Comparison of ENCODE assay signal across 18 mouse cellular contexts in the genomic region with DNA sequence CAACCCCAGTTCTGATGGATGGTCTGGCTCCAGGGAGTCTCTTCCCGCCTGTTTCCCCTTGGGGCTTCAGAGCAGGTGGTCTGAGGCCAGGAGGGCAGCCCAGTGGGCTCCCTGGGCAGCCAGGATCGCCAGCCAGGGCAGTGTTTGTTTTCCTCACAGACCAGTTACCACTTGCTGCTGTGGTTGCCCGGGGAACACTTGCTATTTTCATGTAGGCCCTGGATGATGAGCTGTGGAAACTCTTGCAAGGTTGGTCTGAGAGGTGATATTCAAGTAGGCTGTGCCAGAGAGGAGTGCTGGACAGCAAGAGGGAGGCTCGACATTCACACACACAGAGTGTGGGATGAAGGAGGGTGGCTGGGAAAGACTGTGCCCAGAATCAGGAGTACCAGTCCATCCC. TPM values are rescaled to one million over a fixed set of nuclear protein-coding genes. Genes with fewer than 3 reads are reported as not detected.
DNase-seq lines count a peak whose midpoint lies in the region; ATAC-seq and TF ChIP-seq lines count a peak whose summit lies in the region.
"Had no signal": no experiment of that assay in that cellular context is flagged by ENCODE, and none has a peak within 500 bp of the region (broad histone marks: within the 10 kb centered on the region; RNA-seq: fewer than 3 reads in every experiment).

No protein-coding gene starts in this region.

- no peak overlapping the region for H3K4me2 ChIP-seq in lung, postnatal 0 days (replicated peaks; ENCODE audit: low read depth, low read length)
- H3K4me2 ChIP-seq in heart, postnatal 0 days (ENCODE audit: low read depth, low read length) = no peak overlapping the region
- H3K4me2 ChIP-seq: embryonic facial prominence, embryonic 12.5 days; forebrain, embryonic 15.5 days; hindbrain, embryonic 14.5 days; intestine, embryonic 15.5 days had no signal

- TF ChIP-seq CTCF in gastrocnemius, adult 2 months (IDR thresholded peaks at IDR 0.05) = no peak
- TF ChIP-seq CTCF in heart, adult 2 months (IDR thresholded peaks at IDR 0.05) = no peak
- no peak for TF ChIP-seq CTCF in lung, postnatal 0 days (IDR thresholded peaks at IDR 0.05)
- TF ChIP-seq CTCF in heart, postnatal 0 days (IDR thresholded peaks at IDR 0.05; ENCODE audit: low read depth) = no peak

- no peaks in the 10 kb centered on the region for H3K27me3 ChIP-seq in heart, adult 2 months (ENCODE audit: control insufficient read depth, insufficient read depth, low read length)
- H3K27me3 ChIP-seq in lung, postnatal 0 days (replicated peaks; ENCODE audit: insufficient read depth, low read length) = no peaks in the 10 kb centered on the region
- no peaks in the 10 kb centered on the region for H3K27me3 ChIP-seq in heart, postnatal 0 days (ENCODE audit: control insufficient read depth, insufficient read depth, low read length)
- H3K27me3 ChIP-seq: embryonic facial prominence, embryonic 12.5 days; forebrain, embryonic 15.5 days; intestine, embryonic 15.5 days had no signal

- TF ChIP-seq EP300 in heart, adult 2 months (IDR thresholded peaks at IDR 0.05; ENCODE audit: insufficient read depth, low read depth, low read length) = no peak
- no peak for TF ChIP-seq EP300 in lung, postnatal 0 days (IDR thresholded peaks at IDR 0.05)
- TF ChIP-seq EP300 in heart, postnatal 0 days (IDR thresholded peaks at IDR 0.05; ENCODE audit: low read depth) = no peak

- H3K4me1 ChIP-seq in heart, adult 2 months (ENCODE audit: control insufficient read depth, insufficient read depth, low read length) = peaks cover 3% of the 10 kb centered on the region
- H3K4me1 ChIP-seq in lung, postnatal 0 days (ENCODE audit: insufficient read depth, low read depth, low read length) = peaks cover 4% of the 10 kb centered on the region; the same call in 1 of the 2 replicates
- H3K4me1 ChIP-seq in heart, postnatal 0 days (ENCODE audit: control insufficient read depth, insufficient read depth) = peaks cover 32% of the 10 kb centered on the region
- H3K4me1 ChIP-seq: embryonic facial prominence, embryonic 12.5 days; forebrain, embryonic 15.5 days; intestine, embryonic 15.5 days had no signal

- intact Hi-C loops in gastrocnemius, adult 2 months (cut with DNase I) = no loop called here
- intact Hi-C loops in gastrocnemius, postnatal 14 days (cut with DNase I; ENCODE audit: low total_unique reads) = no loop called here
- intact Hi-C loops in heart, adult 2 months (cut with DNase I) = no loop called here
- intact Hi-C loops in heart, postnatal 36 days (cut with DNase I) = no loop called here

- H3K9me3 ChIP-seq in lung, postnatal 0 days (ENCODE audit: low read length) = no peaks in the 10 kb centered on the region
- H3K9me3 ChIP-seq in heart, postnatal 0 days (replicated peaks; ENCODE audit: control insufficient read depth, low read length) = no peaks in the 10 kb centered on the region
- H3K9me3 ChIP-seq: embryonic facial prominence, embryonic 12.5 days; forebrain, embryonic 15.5 days; hindbrain, embryonic 10.5 days; intestine, embryonic 15.5 days had no signal

- ATAC-seq in lung, postnatal 0 days = peak; percentile 6; the same call in 1 of the 2 replicates
- no peak for ATAC-seq in heart, postnatal 0 days (ENCODE audit: insufficient read depth, low read depth)
- ATAC-seq: forebrain, embryonic 15.5 days; intestine, embryonic 15.5 days had no signal

- WGBS in heart, adult 2 months = 44% methylated on average over 4 of the region's 4 CpGs
- 25% methylated on average over 4 of the region's 4 CpGs for WGBS in lung, postnatal 0 days
- WGBS in heart, postnatal 0 days = 27% methylated on average over 4 of the region's 4 CpGs

- H3K27ac ChIP-seq in gastrocnemius, adult 2 months = peak overlapping the region; percentile 82
- peak overlapping the region; percentile 77 for H3K27ac ChIP-seq in heart, adult 2 months
- H3K27ac ChIP-seq in lung, postnatal 0 days (ENCODE audit: low read length) = peak overlapping the region; percentile 16; the same call in 1 of the 2 replicates
- peak overlapping the region; percentile 30; the same call in 1 of the 2 replicates for H3K27ac ChIP-seq in heart, postnatal 0 days (ENCODE audit: low read depth)
- H3K27ac ChIP-seq: embryonic facial prominence, embryonic 12.5 days; forebrain, embryonic 15.5 days; hindbrain, embryonic 10.5 days; hindbrain, embryonic 14.5 days; intestine, embryonic 15.5 days had no signal

- H3K36me3 ChIP-seq in heart, adult 2 months (ENCODE audit: control insufficient read depth, insufficient read depth, low read length) = no peaks in the 10 kb centered on the region
- no peaks in the 10 kb centered on the region for H3K36me3 ChIP-seq in lung, postnatal 0 days (ENCODE audit: insufficient read depth, low read length)
- no peaks in the 10 kb centered on the region for H3K36me3 ChIP-seq in heart, postnatal 0 days (replicated peaks; ENCODE audit: control insufficient read depth, insufficient read depth, low read length)
- H3K36me3 ChIP-seq: forebrain, embryonic 15.5 days; intestine, embryonic 15.5 days had no signal

- no peak overlapping the region for H3K4me3 ChIP-seq in gastrocnemius, adult 2 months
- no peak overlapping the region for H3K4me3 ChIP-seq in heart, adult 2 months
- H3K4me3 ChIP-seq in lung, postnatal 0 days (ENCODE audit: low read depth, low read length) = no peak overlapping the region
- no peak overlapping the region for H3K4me3 ChIP-seq in heart, postnatal 0 days (ENCODE audit: low read depth, low read length)
- H3K4me3 ChIP-seq: embryonic facial prominence, embryonic 12.5 days; forebrain, embryonic 15.5 days; hindbrain, embryonic 10.5 days; intestine, embryonic 15.5 days had no signal

- H3K9ac ChIP-seq in heart, adult 2 months (ENCODE audit: low read depth, low read length) = no peak overlapping the region
- H3K9ac ChIP-seq in lung, postnatal 0 days (replicated peaks; ENCODE audit: low read depth) = no peak overlapping the region
- no peak overlapping the region for H3K9ac ChIP-seq in heart, postnatal 0 days (replicated peaks; ENCODE audit: low read depth, low read length)
- H3K9ac ChIP-seq: embryonic facial prominence, embryonic 12.5 days; forebrain, embryonic 15.5 days; hindbrain, embryonic 14.5 days; intestine, embryonic 15.5 days had no signal

- no peaks in the 10 kb centered on the region for H3K79me2 ChIP-seq in heart, adult 2 months (replicated peaks; ENCODE audit: control insufficient read depth, insufficient read depth, low read length)

- DNase-seq in gastrocnemius, adult 2 months = peak; percentile 63
- no peak for DNase-seq in gastrocnemius, postnatal 14 days
- DNase-seq in heart, adult 2 months = peak; percentile 43 to 64
- DNase-seq in heart, postnatal 36 days = no peak
- peak; percentile 43 for DNase-seq in lung, postnatal 0 days (ENCODE audit: low spot score)
- no peak for DNase-seq in lung, postnatal 25 days (ENCODE audit: low spot score)
- no peak for DNase-seq in heart, postnatal 0 days (ENCODE audit: low spot score)
- DNase-seq in cerebellum, postnatal 14 days = no peak
- DNase-seq: adrenal gland, postnatal 10 days; cerebellum, adult 11 months; cerebellum, adult 8-10 months; cerebellum, postnatal 25 days; kidney, adult 18-20 months had no signal

- TF ChIP-seq POLR2A in heart, adult 2 months (IDR thresholded peaks at IDR 0.05; ENCODE audit: insufficient read depth, low read depth, low read length) = no peak

RNA-seq across cellular contexts. Expression of gene Nenf, which starts 16.1 kb away (rescaled TPM):
- 10 to 100 TPM; 68.3 to 69.6 TPM for total RNA-seq in gastrocnemius, adult 2 months (2021)
- total RNA-seq in gastrocnemius, postnatal 14 days (2021) = 10 to 100 TPM; 61.0 to 67.6 TPM
- total RNA-seq in heart, adult 2 months (2021) = 100 to 1,000 TPM in 1 of 2 experiments, 10 to 100 TPM in 1; 95.9 to 107 TPM
- 139 and 182 TPM in 2 replicates for polyA plus RNA-seq in heart, adult 2 months (2012; rRNA removed)
- total RNA-seq in heart, postnatal 36 days (2021) = 100 to 1,000 TPM; 105 to 108 TPM
- polyA plus RNA-seq in lung, postnatal 0 days (2015; fragmentation: Nextera tagmentation; extraction: Ambion mirVana) = 149 and 177 TPM in 2 replicates
- total RNA-seq in heart, postnatal 0 days (2014; rRNA removed; ENCODE audit: low replicate concordance) = 209 and 250 TPM in 2 replicates
- 166 and 171 TPM in 2 replicates for polyA plus RNA-seq in heart, postnatal 0 days (2015; fragmentation: Nextera tagmentation; extraction: Ambion mirVana)

RNA-seq across cellular contexts. Expression of gene Tmem206, which starts 23.8 kb away (rescaled TPM):
- 1 to 10 TPM; 1.2 to 1.4 TPM for total RNA-seq in gastrocnemius, adult 2 months (2021)
- 1 to 10 TPM; 1.8 to 2.3 TPM for total RNA-seq in gastrocnemius, postnatal 14 days (2021)
- 1 to 10 TPM; 3.3 to 3.6 TPM for total RNA-seq in heart, adult 2 months (2021)
- polyA plus RNA-seq in heart, adult 2 months (2012; rRNA removed) = 3.9 and 6.0 TPM in 2 replicates
- 1 to 10 TPM; 3.2 to 4.2 TPM for total RNA-seq in heart, postnatal 36 days (2021)
- 13.1 and 14.7 TPM in 2 replicates for polyA plus RNA-seq in lung, postnatal 0 days (2015; fragmentation: Nextera tagmentation; extraction: Ambion mirVana)
- 5.3 and 11.4 TPM in 2 replicates for total RNA-seq in heart, postnatal 0 days (2014; rRNA removed; ENCODE audit: low replicate concordance)
- 10.4 and 10.9 TPM in 2 replicates for polyA plus RNA-seq in heart, postnatal 0 days (2015; fragmentation: Nextera tagmentation; extraction: Ambion mirVana)

Comparison
In these comparisons a context has a peak if more than half of its experiments do, and no peak if none do; other contexts are left out.
1. DNase-seq: peak in gastrocnemius, adult 2 months (single experiment), heart, adult 2 months (2 of 2) and lung, postnatal 0 days (single experiment); none in gastrocnemius, postnatal 14 days (single experiment), heart, postnatal 36 days (0 of 2), lung, postnatal 25 days (single experiment), heart, postnatal 0 days (single experiment) and cerebellum, postnatal 14 days (0 of 2).
2. H3K27ac ChIP-seq: peak in every context shown above with its lines; median percentile 82 in gastrocnemius, adult 2 months; 77 in heart, adult 2 months; 30 in heart, postnatal 0 days; 16 in lung, postnatal 0 days.